Mouse (Mus musculus): Measurements from ENCODE around the gene Acot6. TPM values are rescaled to one million over a fixed set of nuclear protein-coding genes. Genes with fewer than 3 reads are reported as not detected.

Acot6 gene
- total and polyA plus RNA-seq, 2 experiments from 2014 or later, result 1.3 to 5.1 TPM

DNA sequence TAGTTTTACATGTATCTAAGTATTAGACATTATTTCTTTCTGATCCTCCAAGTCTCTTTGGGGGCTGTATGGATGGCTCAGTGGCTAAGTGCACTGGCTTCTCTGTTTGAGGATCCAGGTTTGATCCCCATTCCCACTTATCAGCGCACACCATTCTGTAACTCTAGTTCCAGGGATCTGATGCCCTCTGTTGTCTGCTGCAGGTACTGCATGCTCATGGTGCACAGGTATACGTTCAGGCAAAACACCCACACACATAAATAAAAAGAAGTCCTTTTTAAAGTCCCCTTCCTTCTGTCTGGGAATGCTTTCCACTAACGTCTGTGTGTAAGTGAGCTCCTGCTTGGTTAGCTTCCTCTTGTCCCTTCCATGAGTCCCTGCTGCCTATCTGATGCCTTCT, 31.8 kb downstream of the Acot6 start:
- no peaks in the 10 kb centered on the region for H3K4me1 ChIP-seq (ENCODE audit: insufficient read depth)
- peak; percentile 68 for TF ChIP-seq CTCF (IDR thresholded peaks at IDR 0.05; ENCODE audit: low read depth)
- 62% methylated on average over 3 of the region's 3 CpGs for WGBS
- no peak overlapping the region for H3K9ac ChIP-seq
- H3K27ac ChIP-seq (ENCODE audit: low read depth, low read length), result no peak overlapping the region
- DNase-seq (peak; percentile 25), ATAC-seq (no peak)
- no peaks in the 10 kb centered on the region for H3K27me3 ChIP-seq (ENCODE audit: insufficient read depth, low read length)
- H3K4me3 ChIP-seq (ENCODE audit: low read depth, low read length), result no peak overlapping the region
- no peak overlapping the region for H3K4me2 ChIP-seq (ENCODE audit: low read depth)
- H3K36me3 ChIP-seq (ENCODE audit: insufficient read depth), result peaks cover 37% of the 10 kb centered on the region
- H3K9me3 ChIP-seq (ENCODE audit: low read length), result no peaks in the 10 kb centered on the region

DNA sequence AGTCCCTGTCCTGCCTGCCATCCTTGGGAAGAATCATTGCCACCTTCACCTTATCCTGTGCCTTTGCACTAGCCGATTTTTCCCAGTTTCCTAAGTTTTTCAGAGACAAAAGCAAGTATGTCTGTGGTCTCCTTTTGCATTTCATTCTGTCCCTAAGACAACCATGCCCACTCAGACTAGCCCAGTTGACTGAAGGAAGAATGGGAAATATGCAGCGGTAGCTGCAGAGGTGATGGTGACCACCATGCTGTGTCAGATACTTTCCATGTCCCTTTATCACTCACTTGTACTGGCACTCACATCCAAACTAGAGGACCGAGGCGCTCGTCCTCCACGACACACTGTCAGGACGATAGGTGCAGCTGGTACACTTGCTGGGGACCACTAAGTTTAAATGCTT, 36.7 kb downstream of the Acot6 start:
- 96% methylated on average over 7 of the region's 7 CpGs for WGBS
- DNase-seq (no peak), ATAC-seq (no peak)
- TF ChIP-seq CTCF (IDR thresholded peaks at IDR 0.05; ENCODE audit: low read depth), result no peak
- Histone ChIP-seq H3K4me1 (ENCODE audit: insufficient read depth) (no peaks in the 10 kb centered on the region), H3K27me3 (ENCODE audit: insufficient read depth, low read length) (no peaks in the 10 kb centered on the region), H3K36me3 (ENCODE audit: insufficient read depth) (peaks cover 27% of the 10 kb centered on the region), H3K27ac (ENCODE audit: low read depth, low read length) (no peak overlapping the region), H3K4me3 (ENCODE audit: low read depth, low read length) (no peak overlapping the region), H3K9ac (no peak overlapping the region), H3K9me3 (ENCODE audit: low read length) (no peaks in the 10 kb centered on the region), H3K4me2 (ENCODE audit: low read depth) (no peak overlapping the region)

DNA sequence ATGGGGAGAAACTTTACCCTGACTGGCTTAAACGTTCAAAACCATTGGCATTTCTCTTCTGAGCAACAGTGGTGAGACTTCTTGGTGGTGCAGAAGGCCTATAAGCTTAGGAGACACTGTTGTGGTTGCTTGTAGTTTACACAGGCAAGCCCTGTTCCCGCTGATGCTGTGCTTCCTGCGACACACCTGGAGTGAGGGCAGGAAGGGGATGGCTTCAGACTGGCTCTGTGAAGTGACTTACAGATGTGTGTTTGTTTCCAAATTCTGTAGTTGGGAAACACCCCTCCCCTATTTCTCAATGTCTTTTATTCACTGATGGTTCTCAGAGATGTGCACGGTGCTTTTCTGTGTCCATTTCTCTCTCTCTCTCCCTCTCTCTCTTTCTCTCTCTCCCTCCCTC, 39.7 kb downstream of the Acot6 start:
- Histone ChIP-seq H3K27me3 (ENCODE audit: insufficient read depth, low read length) (no peaks in the 10 kb centered on the region), H3K27ac (ENCODE audit: low read depth, low read length) (no peak overlapping the region), H3K4me2 (ENCODE audit: low read depth) (no peak overlapping the region)

DNA sequence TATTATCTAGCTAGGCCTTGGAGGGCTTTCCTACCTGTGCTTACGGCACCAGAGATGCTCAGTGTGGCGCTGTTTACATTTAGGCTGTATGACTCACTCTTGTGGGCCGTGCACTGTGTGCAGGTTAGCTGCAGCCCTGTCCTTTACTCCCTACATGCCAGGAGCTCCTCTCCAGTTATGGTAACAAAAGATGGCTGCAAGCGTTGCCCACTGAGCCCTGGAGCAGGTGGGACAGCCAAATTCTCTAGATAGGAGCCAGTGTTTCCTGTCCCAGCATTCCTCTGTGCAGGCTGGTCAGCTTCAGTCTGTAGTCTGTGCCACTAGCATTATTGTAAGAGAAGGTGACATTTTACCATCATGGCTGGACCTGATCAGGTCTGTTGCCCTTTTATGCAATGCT, 40.8 kb downstream of the Acot6 start:
- TF ChIP-seq CTCF (IDR thresholded peaks at IDR 0.05; ENCODE audit: low read depth), result no peak
- Histone ChIP-seq H3K4me3 (ENCODE audit: low read depth, low read length) (no peak overlapping the region), H3K4me1 (ENCODE audit: insufficient read depth) (no peaks in the 10 kb centered on the region), H3K9me3 (ENCODE audit: low read length) (no peaks in the 10 kb centered on the region), H3K4me2 (ENCODE audit: low read depth) (no peak overlapping the region), H3K27me3 (ENCODE audit: insufficient read depth, low read length) (no peaks in the 10 kb centered on the region), H3K36me3 (ENCODE audit: insufficient read depth) (peaks cover 22% of the 10 kb centered on the region), H3K27ac (ENCODE audit: low read depth, low read length) (no peak overlapping the region), H3K9ac (no peak overlapping the region)
- no peak for ATAC-seq
- DNase-seq, result no peak
- WGBS, result 85% methylated on average over 4 of the region's 4 CpGs

More for the DNA sequence above, 39.7 kb downstream of the Acot6 start:
- H3K36me3 ChIP-seq (ENCODE audit: insufficient read depth), result peaks cover 28% of the 10 kb centered on the region
- no peaks in the 10 kb centered on the region for H3K4me1 ChIP-seq (ENCODE audit: insufficient read depth)
- ATAC-seq (no peak), DNase-seq (no peak)
- 73% methylated on average over 4 of the region's 4 CpGs for WGBS
- H3K9me3 ChIP-seq (ENCODE audit: low read length), result no peaks in the 10 kb centered on the region
- H3K9ac ChIP-seq, result no peak overlapping the region
- H3K4me3 ChIP-seq (ENCODE audit: low read depth, low read length), result no peak overlapping the region
- no peak for TF ChIP-seq CTCF (IDR thresholded peaks at IDR 0.05; ENCODE audit: low read depth)

DNA sequence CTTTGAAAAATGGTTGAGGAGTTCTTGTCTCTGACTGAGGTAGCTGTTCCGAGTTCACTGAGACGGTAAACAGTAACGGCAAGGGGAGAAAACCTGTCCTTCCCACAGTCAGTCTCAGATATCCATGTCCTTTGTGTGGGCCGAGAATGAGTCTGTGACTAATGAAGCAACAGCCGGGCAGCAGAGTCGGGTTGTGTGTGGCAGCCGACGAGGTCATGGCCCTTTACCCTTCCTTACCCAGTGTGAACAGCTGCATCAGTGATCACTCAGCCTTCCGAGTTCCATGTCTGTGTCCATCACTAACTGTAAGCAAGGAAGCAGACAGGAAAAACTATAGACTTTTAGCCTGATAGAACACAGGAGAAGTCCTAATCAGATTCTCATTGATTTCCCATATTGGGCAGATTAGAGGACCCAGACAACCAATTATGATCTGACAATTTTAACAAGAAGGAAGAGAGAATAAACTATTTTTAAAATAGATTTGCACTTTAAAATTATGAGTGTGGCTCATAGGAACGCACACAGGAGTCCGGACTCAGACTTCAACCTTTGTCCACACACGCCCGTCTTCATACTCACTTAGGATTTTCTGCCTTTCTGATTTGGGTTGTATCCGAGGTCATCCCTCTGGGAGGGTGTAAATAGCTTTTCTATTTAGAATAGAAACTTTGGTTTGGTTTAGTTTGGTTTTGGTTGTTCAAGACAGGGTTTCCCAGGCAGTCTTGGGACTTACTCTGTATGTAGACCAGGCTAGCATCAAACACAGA, 42.0 kb downstream of the Acot6 start:
- ATAC-seq (no peak), DNase-seq (no peak)
- H3K27ac ChIP-seq (ENCODE audit: low read depth, low read length), result no peak overlapping the region
- H3K4me3 ChIP-seq (ENCODE audit: low read depth, low read length), result no peak overlapping the region
- peaks cover 10% of the 10 kb centered on the region for H3K36me3 ChIP-seq (ENCODE audit: insufficient read depth)
- 65% methylated on average over 14 of the region's 14 CpGs for WGBS
- H3K9ac ChIP-seq, result no peak overlapping the region
- no peak overlapping the region for H3K4me2 ChIP-seq (ENCODE audit: low read depth)
- TF ChIP-seq CTCF (IDR thresholded peaks at IDR 0.05; ENCODE audit: low read depth), result no peak
- no peaks in the 10 kb centered on the region for H3K4me1 ChIP-seq (ENCODE audit: insufficient read depth)
- H3K27me3 ChIP-seq (ENCODE audit: insufficient read depth, low read length), result no peaks in the 10 kb centered on the region
- H3K9me3 ChIP-seq (ENCODE audit: low read length), result no peaks in the 10 kb centered on the region

DNA sequence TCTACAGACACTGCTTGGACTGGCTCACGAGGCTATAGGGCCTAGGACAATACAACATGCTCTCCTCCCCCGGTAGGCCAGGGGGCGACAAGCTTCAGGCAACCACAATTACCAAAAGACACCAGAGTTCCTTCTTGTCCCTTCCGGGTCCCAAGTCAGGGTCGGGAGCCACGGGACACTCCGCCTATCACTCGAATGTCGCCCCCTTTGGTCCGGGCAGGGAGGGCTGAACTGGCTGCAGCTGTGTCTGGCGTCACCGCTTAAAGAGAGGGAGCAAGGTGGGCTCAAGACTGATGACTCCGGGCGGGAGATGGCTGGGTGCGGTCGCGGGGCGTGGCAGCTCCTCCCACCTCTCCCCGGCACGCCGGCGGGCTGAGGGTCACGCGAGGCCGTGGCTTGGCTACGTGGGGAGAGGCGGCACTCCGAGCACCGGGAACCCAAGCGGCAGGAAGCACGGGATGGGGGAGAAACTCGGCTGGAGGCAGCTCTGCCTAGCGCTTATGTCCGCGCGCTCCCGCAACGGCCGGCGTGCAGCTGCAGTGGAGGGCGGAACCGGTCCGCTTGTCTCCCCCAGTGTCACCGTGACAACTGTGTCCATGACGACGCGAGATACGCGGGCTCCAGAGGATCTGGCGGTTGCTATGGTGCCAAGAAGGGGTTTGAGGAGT, 47.6 kb downstream of the Acot6 start, which contains the start of gene Pnma1:
Gene Pnma1, minus strand, starts transcription at position 536 of the 668 bp plus-strand sequence.
- ATAC-seq, result peak; percentile 98
- H3K9ac ChIP-seq, result peak within 1 kb of the TSS; percentile 80
- H3K36me3 ChIP-seq (ENCODE audit: insufficient read depth), result peaks cover 14% of the 10 kb centered on the region; the same call in 1 of the 2 replicates
- peak; percentile 94 for DNase-seq
- H3K4me2 ChIP-seq (ENCODE audit: low read depth), result peak within 1 kb of the TSS; percentile 88
- 1% methylated on average over 50 of the region's 50 CpGs for WGBS
- H3K4me1 ChIP-seq (ENCODE audit: insufficient read depth), result no peaks in the 10 kb centered on the region
- peak; percentile 71 for TF ChIP-seq CTCF (IDR thresholded peaks at IDR 0.05; ENCODE audit: low read depth)
- peak within 1 kb of the TSS; percentile 88 for H3K27ac ChIP-seq (ENCODE audit: low read depth, low read length)
- peak within 1 kb of the TSS; percentile 69 for H3K4me3 ChIP-seq (ENCODE audit: low read depth, low read length)
- no peaks in the 10 kb centered on the region for H3K9me3 ChIP-seq (ENCODE audit: low read length)
- no peaks in the 10 kb centered on the region for H3K27me3 ChIP-seq (ENCODE audit: insufficient read depth, low read length)

DNA sequence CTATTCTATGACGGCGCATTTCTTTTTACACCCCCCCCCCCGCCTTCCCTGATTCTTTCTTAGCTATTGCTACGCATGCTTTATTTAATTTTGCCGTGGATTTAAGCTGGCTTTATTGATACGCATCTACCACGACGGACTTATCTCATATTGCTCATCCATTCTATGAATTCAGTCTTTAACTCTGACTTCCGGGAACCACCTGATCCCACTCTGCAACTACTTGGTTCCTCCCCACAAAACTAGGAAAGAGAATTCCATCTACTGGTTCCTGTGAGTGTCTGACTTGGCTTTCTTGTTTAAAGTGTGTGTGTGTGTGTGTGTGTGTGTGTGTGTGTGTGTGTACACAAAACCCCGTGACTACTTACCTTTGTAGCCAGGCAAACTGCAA, 48.2 kb downstream of the Acot6 start:
- ATAC-seq, result peak; percentile 65
- WGBS, result under 1% methylated on average over 10 of the region's 10 CpGs
- Histone ChIP-seq H3K4me2 (ENCODE audit: low read depth) (peak overlapping the region; percentile 88), H3K36me3 (ENCODE audit: insufficient read depth) (peaks cover 14% of the 10 kb centered on the region; the same call in 1 of the 2 replicates), H3K4me1 (ENCODE audit: insufficient read depth) (no peaks in the 10 kb centered on the region), H3K4me3 (ENCODE audit: low read depth, low read length) (peak overlapping the region; percentile 69), H3K27ac (ENCODE audit: low read depth, low read length) (peak overlapping the region; percentile 88), H3K9ac (peak overlapping the region; percentile 80; the same call in 1 of the 2 replicates), H3K9me3 (ENCODE audit: low read length) (no peaks in the 10 kb centered on the region), H3K27me3 (ENCODE audit: insufficient read depth, low read length) (no peaks in the 10 kb centered on the region)
- no peak for TF ChIP-seq CTCF (IDR thresholded peaks at IDR 0.05; ENCODE audit: low read depth)
- DNase-seq, result no peak
